Mouse (Mus musculus) ES-E14 (cell line): ENCODE data around the gene Olfr213. TPM values are rescaled to one million over a fixed set of nuclear protein-coding genes. Genes with fewer than 3 reads are reported as not detected.

Source experiments
- DNase-seq: peaks from one replicate; pipeline ENCODE4 v3.0.0-alpha.2; 2013; ENCODE audit warnings: low read depth, low spot score
- H3K27ac ChIP-seq: 2 replicates; pipeline ENCODE4 v1.5.1; 2012; ENCODE audit warnings: low read depth, mild to moderate bottlenecking, low read length, moderate library complexity, mixed read lengths; ENCODE audit not compliant: poor library complexity, insufficient read depth, severe bottlenecking
- H3K36me3 ChIP-seq: 2 replicates; pipeline ENCODE4 v1.6.1; 2012; ENCODE audit warnings: mild to moderate bottlenecking, low read length, moderate library complexity, mixed read lengths; ENCODE audit not compliant: control insufficient read depth, poor library complexity, insufficient read depth, severe bottlenecking
- H3K4me1 ChIP-seq, 2 experiments: fragments of 150-350 bp in 1 of 2; sonication (generic) in 1 of 2; 2 replicates each; pipeline ENCODE4 v1.6.1; 2012; ENCODE audit warnings: low read length in 2 of 2, mild to moderate bottlenecking in 1 of 2, mixed read lengths in 1 of 2; ENCODE audit not compliant: control insufficient read depth in 2 of 2, insufficient read depth in 2 of 2, poor library complexity in 1 of 2
- H3K4me3 ChIP-seq, 2 experiments: fragments of 150-350 bp in 1 of 2; sonication (generic) in 1 of 2; 2 replicates each; pipeline ENCODE4 v1.5.1; 2012; ENCODE audit warnings: low read length in 2 of 2, low read depth in 1 of 2, mild to moderate bottlenecking in 1 of 2, mixed read lengths in 1 of 2; ENCODE audit not compliant: insufficient read depth in 1 of 2, poor library complexity in 1 of 2, severe bottlenecking in 1 of 2
- H3K9ac ChIP-seq: 2 replicates; pipeline ENCODE4 v1.6.1; 2012; ENCODE audit warnings: low read depth, mild to moderate bottlenecking, low read length, mixed read lengths; ENCODE audit not compliant: poor library complexity, insufficient read depth, severe bottlenecking
- H3K9me3 ChIP-seq: fragments of 150-350 bp; sonication (generic); 2 replicates; pipeline ENCODE4 v1.6.1; 2012; ENCODE audit warnings: low read depth, mild to moderate bottlenecking, low read length; ENCODE audit not compliant: control insufficient read depth, insufficient read depth
- CHD2 ChIP-seq: IDR thresholded peaks from 2 replicates; pipeline ENCODE4 v1.6.1; 2014; ENCODE audit warnings: mild to moderate bottlenecking, low read depth, low read length, inconsistent platforms
- HCFC1 ChIP-seq: IDR thresholded peaks from 2 replicates; pipeline ENCODE4 v1.6.1; 2012; ENCODE audit warnings: low read length, inconsistent platforms, borderline replicate concordance; ENCODE audit not compliant: insufficient read depth
- MAFK ChIP-seq: IDR thresholded peaks from 2 replicates; pipeline ENCODE4 v1.6.1; 2014; ENCODE audit warnings: mild to moderate bottlenecking, low read depth, low read length, inconsistent platforms; ENCODE audit not compliant: insufficient read depth
- ZC3H11A ChIP-seq: IDR thresholded peaks from 2 replicates; pipeline ENCODE4 v1.6.1; 2012; ENCODE audit warnings: low read depth, mild to moderate bottlenecking, inconsistent platforms, low read length, borderline replicate concordance
- ZNF384 ChIP-seq: IDR thresholded peaks from 2 replicates; pipeline ENCODE4 v1.6.1; 2012; ENCODE audit warnings: low read depth, low read length, inconsistent platforms
- in situ Hi-C, 2 experiments: fragments of 600-800 bp; cut with MboI; formaldehyde crosslinking; loops; one replicate each; pipeline ENCODE4 v1.15.1; 2025; ENCODE audit warnings: low sequenced_read_pairs in 2 of 2, inconsistent platforms in 1 of 2; ENCODE audit not compliant: unreplicated experiment in 2 of 2
- total RNA-seq: library from RNA; depleted of rRNA; stranded (reverse); fragments of 300-350 nt; gene quantifications from 2 replicates; pipeline ENCODE4 v1.2.3, GENCODE M21; 2012; rRNA removed

The Olfr213 gene
- total RNA-seq, 1 experiment: not detected

- H3K4me3 ChIP-seq: no peak overlapping the region
- in situ Hi-C loops: loop anchor here (25.0 kb wide), 1 partner anchor 283 kb away; no protein-coding TSS in a partner anchor
- no peak overlapping the region for H3K9ac ChIP-seq
- H3K9me3 ChIP-seq: no peaks in the 10 kb centered on the region
- no peaks in the 10 kb centered on the region for H3K4me1 ChIP-seq
- no peaks in the 10 kb centered on the region for H3K36me3 ChIP-seq
- TF ChIP-seq MAFK (no peak), ZNF384 (no peak), ZC3H11A (peak; percentile 89)
- H3K27ac ChIP-seq: no peak overlapping the region
- DNase-seq: peak; percentile 54
Measured at GRCm38 (mm10) chr6:116569834-116570233, 31.6 kb downstream of the Olfr213 start.

- in situ Hi-C loops: no loop called here
- no peak within 1 kb of the TSS for H3K27ac ChIP-seq
- TF ChIP-seq CHD2: no peak
- TF ChIP-seq HCFC1: no peak
- TF ChIP-seq ZC3H11A: no peak
- TF ChIP-seq ZNF384: no peak
- no peak for TF ChIP-seq MAFK
Measured at GRCm38 (mm10) chr6:116584095-116584494, 45.8 kb downstream of the Olfr213 start, which contains the start of gene Olfr215. Olfr215 (minus strand) TSS chr6:116584195.

More at GRCm38 (mm10) chr6:116584095-116584494, 45.8 kb downstream of the Olfr213 start, which contains the start of gene Olfr215:
- H3K4me1 ChIP-seq: no peaks in the 10 kb centered on the region
- no peak within 1 kb of the TSS for H3K9ac ChIP-seq
- H3K4me3 ChIP-seq: no peak within 1 kb of the TSS
- no peaks in the 10 kb centered on the region for H3K9me3 ChIP-seq
- DNase-seq: no peak
- H3K36me3 ChIP-seq: no peaks in the 10 kb centered on the region

Other genes with a start within 250 kb of the Olfr213 start
- 17.6 and 20.1 TPM in 2 replicates for gene March8, start 200.4 kb upstream of the Olfr213 start, total RNA-seq
- 3.2 and 3.3 TPM in 2 replicates for gene Alox5, start 77.3 kb upstream of the Olfr213 start, total RNA-seq
- gene Olfr211, start 49.4 kb upstream of the Olfr213 start, total RNA-seq: not detected in 2 replicates
- gene Olfr212, start 31.9 kb upstream of the Olfr213 start, total RNA-seq: not detected in 2 replicates
- gene Gm5580, start 12.7 kb downstream of the Olfr213 start, total RNA-seq: 30.2 and 40.1 TPM in 2 replicates
- not detected in 2 replicates for gene Olfr214, start 15.8 kb downstream of the Olfr213 start, total RNA-seq
- gene Olfr215, start 45.7 kb downstream of the Olfr213 start, total RNA-seq: not detected in 2 replicates
- 5.1 and 7.0 TPM in 2 replicates for gene Zfp422, start 90.5 kb downstream of the Olfr213 start, total RNA-seq
- 0.18 TPM in 1 of 2 replicates, not detected in the other for gene Depp1, start 112.2 kb downstream of the Olfr213 start, total RNA-seq
- 0.74 and 2.8 TPM in 2 replicates for gene Rassf4, start 135.5 kb downstream of the Olfr213 start, total RNA-seq
- gene Tmem72, start 178.5 kb downstream of the Olfr213 start, total RNA-seq: 0.62 and 0.85 TPM in 2 replicates